Mouse (Mus musculus) megakaryocyte, adult 5-6 weeks (primary cell): ENCODE results near the gene Gm47283. TPM values are rescaled to one million over a fixed set of nuclear protein-coding genes. Genes with fewer than 3 reads are reported as not detected.

Source experiments
- total RNA-seq, 2 experiments: library from RNA; stranded (forward) in 1 of 2; stranded (reverse) in 1 of 2; fragments of 153-499, 151-499 nt in 1 of 2; fragments of 221-1000, 200-1000 nt in 1 of 2; gene quantifications; 2 replicates each; pipeline versions ENCODE4 v1.2.3 to v1.2.4; 2015 to 2017

Gm47283 gene
- total RNA-seq, 2 experiments from 2014 or later: not detected

Other genes with a start within 250 kb of the Gm47283 start
- gene Gm21860, start 29.9 kb upstream of the Gm47283 start, total RNA-seq (2015): not detected in 2 replicates
- gene Gm21860, start 29.9 kb upstream of the Gm47283 start, total RNA-seq (2017): not detected in 2 replicates
- not detected in 2 replicates for gene Gm21748, start 54.4 kb downstream of the Gm47283 start, total RNA-seq (2015)
- gene Gm21748, start 54.4 kb downstream of the Gm47283 start, total RNA-seq (2017): not detected in 2 replicates